Mouse (Mus musculus) spleen, adult 2 months (tissue): ENCODE measurements around the gene Desi2.

Source experiments
- CTCF ChIP-seq: fragments of 200-500 bp; IDR thresholded peaks from 2 replicates; pipeline ENCODE4 v1.5.1; 2011; ENCODE audit warnings: mild to moderate bottlenecking, inconsistent platforms; ENCODE audit not compliant: insufficient read depth, insufficient read length, insufficient replicate concordance; ENCODE audit errors: extremely low read depth
- POLR2A ChIP-seq: fragments of 200-500 bp; IDR thresholded peaks from 2 replicates; pipeline ENCODE4 v1.6.1; 2011; ENCODE audit warnings: low read depth, low read length, inconsistent platforms

GRCm38 (mm10) chr1:178248107-178248820 lies 61.0 kb downstream of the Desi2 start:
- TF ChIP-seq CTCF: no peak
- TF ChIP-seq POLR2A: no peak
